ENCODE assay signal across 11 mouse cellular contexts in the genomic region with DNA sequence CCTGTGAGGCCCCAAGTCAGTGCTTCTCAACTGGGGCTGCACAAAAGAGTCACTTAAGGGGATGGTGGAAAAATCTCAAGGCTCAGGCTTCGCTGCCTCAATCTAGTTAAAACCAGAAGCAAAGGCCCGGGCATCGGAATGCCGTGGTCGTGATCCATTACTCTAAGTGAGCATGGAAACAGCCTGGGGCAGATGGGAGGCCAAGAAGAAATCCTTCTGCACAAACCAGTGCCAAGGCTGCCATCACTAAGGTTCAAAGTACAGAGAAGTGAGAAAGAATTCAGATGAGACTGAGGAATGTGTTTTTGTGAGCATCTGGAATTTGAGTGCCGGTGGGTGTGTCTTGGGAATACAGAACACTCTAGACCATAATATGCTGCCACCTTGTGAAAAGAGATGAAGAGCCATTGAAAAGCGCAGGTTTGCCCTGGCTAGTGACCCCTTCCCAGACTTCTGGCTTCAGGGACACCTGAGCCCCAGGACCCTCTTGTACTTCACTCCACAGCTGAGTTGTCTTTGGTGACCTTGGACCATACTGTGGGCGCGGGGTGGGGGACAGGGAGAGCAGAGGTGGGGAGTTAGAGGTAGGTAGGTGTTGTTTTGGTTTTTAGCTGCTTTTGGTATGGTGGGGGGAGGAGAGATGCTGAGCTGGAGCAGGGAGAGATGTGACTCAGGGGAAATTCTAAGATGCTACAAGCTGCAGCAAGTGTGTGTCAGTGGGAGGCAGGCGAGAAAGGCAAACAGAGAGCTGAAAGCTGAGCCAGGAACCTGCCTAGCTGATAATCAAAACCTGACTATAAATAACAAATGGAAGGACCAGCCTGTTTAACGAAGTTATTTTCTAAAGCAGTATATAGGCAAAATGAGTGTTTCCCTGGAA. TPM values are rescaled to one million over a fixed set of nuclear protein-coding genes. Genes with fewer than 3 reads are reported as not detected.
A peak's percentile ranks its signal among the peaks of the same experiment; 100 is the strongest.
DNase-seq lines count a peak whose midpoint lies in the region; TF ChIP-seq lines count a peak whose summit lies in the region.
"Had no signal": no experiment of that assay in that cellular context is flagged by ENCODE, and none has a peak within 500 bp of the region (broad histone marks: within the 10 kb centered on the region; RNA-seq: fewer than 3 reads in every experiment).

No protein-coding gene starts in this region.

- DNase-seq in 3T3-L1 (ENCODE audit: low read depth, low spot score): peak; percentile 68
- peak; percentile 32 for DNase-seq in ES-CJ7 (ENCODE audit: low read depth, low spot score)
- peak; percentile 65 to 80 for DNase-seq in frontal cortex, postnatal 36 days (ENCODE audit: low spot score in 2 of 2)
- peak; percentile 39 to 51 for DNase-seq in left cerebral cortex, adult 2 months (ENCODE audit: extremely low spot score in 1 of 2, low spot score in 2 of 2)
- DNase-seq in spleen, adult 18-20 months: no peak
- no peak for DNase-seq in spleen, postnatal 14 days (ENCODE audit: low spot score in 2 of 2)
- no peak for DNase-seq in natural killer cell, adult 2 months (ENCODE audit: low spot score in 2 of 2)
- DNase-seq: cerebellum, adult 11-12 months; liver; thymus, postnatal 25 days had no signal

- no peak for TF ChIP-seq CTCF in left cerebral cortex, adult 2 months (IDR thresholded peaks at IDR 0.05)

- no peak overlapping the region for H3K4me3 ChIP-seq in left cerebral cortex, adult 2 months
- H3K4me3 ChIP-seq: hindbrain, embryonic 10.5 days had no signal

- peak overlapping the region; percentile 85 for H3K27ac ChIP-seq in left cerebral cortex, adult 2 months
- H3K27ac ChIP-seq: hindbrain, embryonic 10.5 days had no signal

- intact Hi-C loops in left cerebral cortex, adult 2 months (cut with DNase I): loop anchor here (1.0 to 5.0 kb wide), 6 partner anchors 26 to 175 kb away; no protein-coding TSS in a partner anchor

RNA-seq across cellular contexts. Expression of a gene that starts 26.9 kb away (rescaled TPM):
- 10 to 100 TPM; 47.8 to 51.3 TPM for total RNA-seq in left cerebral cortex, adult 2 months (2021)

Comparison
In these comparisons a context has a peak if more than half of its experiments do, and no peak if none do; other contexts are left out.
1. DNase-seq: peak in 3T3-L1 (single experiment), ES-CJ7 (single experiment), frontal cortex, postnatal 36 days (2 of 2) and left cerebral cortex, adult 2 months (2 of 2); none in spleen, adult 18-20 months (0 of 2), spleen, postnatal 14 days (0 of 2) and natural killer cell, adult 2 months (0 of 2).